Mouse (Mus musculus): ENCODE data around the gene Dleu7. TPM values are rescaled to one million over a fixed set of nuclear protein-coding genes. Genes with fewer than 3 reads are reported as not detected.

Dleu7 gene
- total RNA-seq, 2 experiments from 2014 or later, result not detected

DNA sequence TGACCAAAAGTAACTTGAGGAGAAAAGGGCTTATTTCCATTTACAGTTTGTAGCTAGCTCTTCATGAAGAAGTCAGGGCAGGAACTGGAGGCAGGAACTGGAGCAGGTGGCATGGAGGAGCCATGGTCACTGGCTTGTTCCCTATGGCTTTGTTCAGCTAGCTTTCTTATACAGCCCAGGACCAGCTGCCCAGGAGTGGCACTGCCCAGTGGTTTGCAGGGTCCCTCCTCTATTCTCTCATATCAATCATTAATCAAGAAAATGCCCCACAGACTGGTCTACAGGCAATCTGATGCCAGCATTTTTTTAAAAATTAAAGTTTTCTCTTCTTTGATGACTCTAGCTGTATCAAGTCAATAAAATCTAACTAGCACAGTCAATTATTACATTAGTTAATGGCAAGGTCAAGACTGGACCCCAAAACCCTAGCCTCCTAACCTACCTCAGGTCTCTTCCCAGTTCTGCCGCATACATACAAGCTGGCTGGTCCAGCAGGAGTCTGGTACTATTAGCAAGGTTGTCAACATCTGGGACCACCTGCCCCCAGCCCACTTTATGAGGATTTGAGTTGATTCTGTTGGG is 1.4 kb downstream of the Dleu7 start:
- no peak for ATAC-seq (replicated peaks; ENCODE audit: poor library complexity, severe bottlenecking)

DNA sequence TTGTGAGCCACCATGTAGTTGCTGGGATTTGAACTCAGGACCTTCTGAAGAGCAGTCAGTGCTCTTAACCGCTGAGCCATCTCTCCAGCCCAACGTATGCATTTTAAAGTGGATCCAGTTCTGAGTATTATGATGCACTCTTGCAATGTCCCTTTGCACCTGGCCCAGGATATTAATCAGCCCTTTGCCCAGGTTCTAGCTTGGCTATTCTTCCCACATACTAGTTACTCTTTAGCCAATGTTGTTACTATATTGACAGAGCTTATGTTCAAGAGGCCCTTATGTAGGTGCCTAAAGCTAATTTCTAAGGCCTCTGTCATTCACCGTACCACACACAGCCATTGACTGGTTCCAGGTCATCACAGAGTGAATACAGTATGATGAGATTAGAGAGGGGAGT is 4.1 kb downstream of the Dleu7 start:
- ATAC-seq (replicated peaks; ENCODE audit: poor library complexity, severe bottlenecking), result no peak

DNA sequence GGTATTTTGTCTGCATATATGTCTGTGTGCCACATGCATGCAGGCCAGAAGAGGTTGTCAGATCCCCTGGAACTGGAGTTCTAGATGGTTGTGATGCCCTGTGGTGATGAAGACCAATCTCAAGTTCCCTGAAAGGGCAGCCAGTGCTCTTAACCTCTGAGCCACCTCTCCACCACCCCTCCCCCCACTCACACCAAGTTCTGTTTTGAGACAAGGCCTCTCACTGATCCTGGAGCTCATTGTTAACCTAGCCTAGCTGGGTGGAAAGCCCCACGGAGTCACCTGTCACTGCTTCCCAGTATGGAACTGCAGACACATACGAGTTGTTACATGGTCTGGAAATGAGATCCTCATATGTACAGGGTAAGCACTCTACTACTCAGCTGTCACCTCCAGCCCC is 9.9 kb downstream of the Dleu7 start:
- ATAC-seq (replicated peaks; ENCODE audit: poor library complexity, severe bottlenecking), result no peak

DNA sequence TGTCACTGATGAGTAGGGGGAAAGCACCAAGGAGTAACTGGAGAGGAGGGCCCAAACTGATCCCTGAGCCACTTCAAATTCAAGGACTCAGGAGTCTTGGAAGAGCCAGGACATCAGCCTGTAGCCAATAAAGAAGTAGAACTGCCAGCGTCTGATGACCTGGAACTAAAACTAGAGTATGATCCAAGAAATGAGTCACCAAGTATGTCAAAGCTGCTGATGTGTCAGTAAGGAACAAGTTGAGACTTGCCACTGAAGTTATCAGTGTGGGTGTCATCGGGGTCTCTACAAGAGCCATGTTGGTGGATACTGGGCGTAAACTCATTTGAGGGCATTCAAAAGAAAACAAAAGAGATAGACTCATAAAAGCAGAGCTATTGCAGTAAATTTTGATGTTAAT is 19.2 kb downstream of the Dleu7 start:
- ATAC-seq (replicated peaks; ENCODE audit: poor library complexity, severe bottlenecking), result no peak

DNA sequence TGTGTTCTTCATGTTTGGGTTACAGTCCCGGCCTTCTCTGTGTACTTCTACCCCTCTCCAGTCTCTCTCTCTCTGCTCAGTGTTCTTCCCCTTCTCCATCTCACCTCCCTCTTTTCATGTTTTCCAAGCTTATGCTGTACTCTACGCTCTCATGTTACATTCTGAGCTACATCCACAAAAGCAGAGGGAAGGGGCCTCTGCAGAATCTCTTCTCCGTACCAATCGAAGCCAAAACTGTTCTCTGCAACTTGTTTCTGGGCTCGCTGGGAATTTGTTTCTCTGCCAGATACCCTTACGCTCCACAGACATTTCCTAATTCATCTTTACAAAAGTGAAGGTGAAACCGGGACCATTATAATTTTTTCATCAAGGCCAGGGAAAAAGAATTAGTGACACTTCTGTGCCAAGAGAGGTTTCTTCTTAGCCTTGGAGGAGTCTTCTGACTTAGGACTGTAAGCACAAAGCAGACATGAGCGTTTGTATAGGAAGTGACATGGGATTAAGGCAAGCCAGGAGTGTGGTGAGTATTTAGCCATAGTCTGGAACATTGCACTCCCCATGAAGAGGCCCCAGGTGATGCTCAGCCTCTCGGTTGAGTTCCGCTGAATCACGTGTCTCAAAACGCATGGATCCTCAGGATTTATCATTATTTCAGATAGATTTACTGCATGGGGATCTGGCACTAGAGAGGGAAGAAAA is 22.0 kb downstream of the Dleu7 start:
- ATAC-seq (replicated peaks; ENCODE audit: poor library complexity, severe bottlenecking), result no peak

DNA sequence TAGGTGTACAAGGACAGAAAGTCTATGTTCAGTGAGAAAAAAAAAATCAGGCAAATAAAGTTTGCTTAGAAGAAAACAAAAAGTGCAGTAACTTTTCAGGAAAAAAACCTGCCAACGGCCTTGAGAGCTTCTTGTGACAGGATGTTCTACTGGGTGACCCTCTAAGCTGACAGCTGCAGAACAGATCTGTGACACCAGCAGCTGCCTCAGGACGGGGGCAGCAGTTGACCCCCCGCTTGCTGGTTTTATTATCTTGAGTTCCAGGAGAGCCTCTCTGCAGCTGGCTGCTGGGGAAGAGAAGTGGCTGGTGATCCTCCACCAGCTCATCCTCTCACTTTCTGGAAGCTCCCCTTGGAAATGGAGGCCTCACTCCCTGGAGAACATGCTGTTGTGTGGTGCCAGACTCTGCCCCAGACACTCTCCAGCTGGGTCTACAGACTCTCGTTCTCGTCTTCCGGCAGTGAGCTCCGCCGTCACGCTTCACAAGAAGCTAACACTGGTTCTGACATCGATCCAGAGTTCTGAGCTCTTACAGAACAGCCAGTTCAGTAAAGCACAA is 33.8 kb downstream of the Dleu7 start:
- no peak for ATAC-seq (replicated peaks; ENCODE audit: poor library complexity, severe bottlenecking)

DNA sequence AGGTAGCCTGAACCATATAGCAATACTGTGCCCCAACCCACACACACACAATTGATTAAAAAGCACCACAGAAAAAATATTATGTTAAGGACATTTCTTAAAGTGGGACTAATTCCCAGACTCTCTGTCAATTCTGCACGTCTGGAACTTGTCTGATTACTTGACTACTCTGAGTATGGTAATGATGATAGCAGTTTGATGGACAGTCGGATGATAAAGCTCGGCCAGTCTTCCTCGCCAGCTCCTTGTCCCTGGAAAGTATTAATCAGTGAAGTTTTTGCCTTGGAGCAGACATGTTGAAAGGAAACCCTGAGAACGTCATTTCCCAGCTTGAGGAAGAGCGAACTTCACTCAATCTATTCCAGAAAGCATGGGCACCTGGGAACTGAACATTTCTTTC is 34.7 kb downstream of the Dleu7 start:
- no peak for ATAC-seq (replicated peaks; ENCODE audit: poor library complexity, severe bottlenecking)

DNA sequence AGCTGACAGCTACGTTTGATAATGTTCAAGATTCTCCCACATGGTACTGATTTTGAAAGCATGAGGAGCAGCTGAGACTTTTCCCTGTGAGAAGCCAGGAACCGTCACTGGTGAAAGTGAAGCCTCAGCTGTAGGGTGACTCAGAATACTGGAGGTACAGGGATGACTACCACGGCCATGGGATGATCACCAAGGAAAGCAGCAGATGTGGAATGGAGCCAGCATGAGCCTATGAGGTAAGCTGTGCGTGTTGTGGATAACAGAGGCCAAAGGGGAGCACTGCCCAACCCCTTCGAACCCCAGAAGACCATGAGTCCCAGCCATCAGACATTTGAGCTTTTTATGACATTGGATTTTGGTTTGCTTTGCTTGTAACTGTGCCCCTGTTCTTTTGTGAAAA is 36.8 kb downstream of the Dleu7 start:
- ATAC-seq (replicated peaks; ENCODE audit: poor library complexity, severe bottlenecking), result no peak

DNA sequence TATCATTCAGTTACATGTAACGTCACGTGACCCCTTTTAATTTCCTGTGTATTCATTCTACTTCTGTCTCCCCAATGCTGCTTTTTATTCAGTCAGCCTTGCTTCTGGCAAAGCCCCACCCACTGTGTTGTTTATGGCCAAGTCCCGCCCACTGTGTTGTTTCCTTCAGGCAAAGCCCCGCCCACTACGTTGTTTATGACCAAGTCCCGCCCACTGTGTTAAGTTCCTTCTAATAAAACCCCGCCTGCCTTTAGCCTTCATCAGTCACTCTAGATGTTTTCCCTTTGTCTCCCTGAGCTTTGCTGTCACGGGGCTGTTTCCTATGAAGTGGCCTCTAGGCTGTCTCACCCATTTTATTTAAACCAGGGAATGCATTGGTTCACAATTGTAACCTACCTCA is 38.5 kb downstream of the Dleu7 start:
- ATAC-seq (replicated peaks; ENCODE audit: poor library complexity, severe bottlenecking), result peak; percentile 44

DNA sequence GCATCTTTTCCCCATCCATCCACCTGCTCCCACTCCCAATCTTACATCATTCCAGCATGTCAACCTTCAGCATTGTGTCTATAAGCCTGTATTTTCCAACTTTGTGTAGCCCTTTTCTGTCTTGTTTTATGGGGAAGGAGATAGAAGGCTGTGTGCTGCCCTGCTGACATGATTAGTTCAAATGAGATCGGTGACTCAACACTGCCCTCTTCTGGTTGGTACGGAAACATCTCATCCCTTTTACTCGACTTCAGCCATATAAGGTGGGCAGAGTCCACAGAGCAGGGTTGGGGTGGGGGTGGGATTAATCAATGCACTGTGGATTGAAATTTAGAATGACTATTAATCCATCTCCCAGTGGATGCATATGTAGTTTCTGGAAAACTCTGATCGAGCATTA is 40.8 kb downstream of the Dleu7 start:
- ATAC-seq (replicated peaks; ENCODE audit: poor library complexity, severe bottlenecking), result peak; percentile 82

DNA sequence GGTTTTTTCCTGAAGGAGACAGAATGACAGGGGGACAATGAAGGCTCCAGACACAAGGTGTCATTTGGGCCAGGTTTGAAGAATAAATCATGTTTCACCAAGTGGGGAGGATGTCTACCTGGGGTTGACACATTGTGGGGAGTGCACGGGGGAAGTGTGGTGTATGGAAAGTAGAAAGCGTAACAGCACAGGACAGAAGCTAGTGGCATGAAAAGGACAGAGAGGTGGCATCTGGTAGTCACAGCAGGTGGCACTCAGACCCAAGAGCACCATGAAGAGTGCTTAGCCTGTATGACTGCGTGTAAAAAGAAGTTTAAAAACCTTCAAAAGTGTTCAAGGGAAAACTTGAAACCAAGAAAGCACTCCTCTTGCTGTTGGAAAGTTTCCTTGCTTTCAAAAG is 42.8 kb downstream of the Dleu7 start:
- no peak for ATAC-seq (replicated peaks; ENCODE audit: poor library complexity, severe bottlenecking)

DNA sequence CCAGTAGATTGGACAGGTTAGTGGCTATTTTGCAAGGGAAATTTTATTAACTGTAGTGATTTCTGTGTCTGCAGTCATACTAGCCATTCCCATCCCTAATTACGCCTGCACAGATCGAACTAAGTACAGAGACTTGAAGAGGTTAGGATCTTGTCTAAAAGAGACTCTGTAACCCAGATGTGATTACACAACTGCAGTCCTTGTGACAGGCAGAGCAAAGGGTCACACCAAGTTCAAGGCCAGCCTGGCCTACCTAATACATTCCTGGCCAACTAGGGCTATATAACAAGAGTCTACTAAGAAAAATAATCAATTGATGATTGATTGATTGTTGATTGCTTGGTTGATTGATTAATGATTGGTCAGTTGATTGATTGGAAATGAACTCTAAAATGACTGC is 43.6 kb downstream of the Dleu7 start:
- no peak for ATAC-seq (replicated peaks; ENCODE audit: poor library complexity, severe bottlenecking)

DNA sequence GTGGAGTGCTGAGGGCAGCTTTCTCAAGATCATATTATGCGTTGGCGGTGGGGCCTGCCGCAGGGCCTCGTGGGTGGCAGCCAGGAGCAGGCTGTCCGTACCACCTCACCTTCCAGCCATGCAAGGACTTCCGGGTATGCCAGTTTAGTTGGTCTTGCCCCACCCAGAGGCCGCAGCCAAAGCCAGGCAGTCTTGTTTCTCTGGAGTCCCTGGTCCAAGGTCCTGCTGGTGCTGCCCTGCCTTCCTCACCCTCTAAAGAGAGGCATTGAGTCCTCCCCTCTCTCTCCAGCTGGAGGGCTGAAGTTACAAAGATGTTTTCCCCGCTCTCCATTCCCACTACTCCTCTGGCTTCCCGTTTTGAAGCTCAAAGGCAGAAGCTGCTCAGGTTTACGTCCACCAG is 44.1 kb downstream of the Dleu7 start:
- ATAC-seq (replicated peaks; ENCODE audit: poor library complexity, severe bottlenecking), result no peak

DNA sequence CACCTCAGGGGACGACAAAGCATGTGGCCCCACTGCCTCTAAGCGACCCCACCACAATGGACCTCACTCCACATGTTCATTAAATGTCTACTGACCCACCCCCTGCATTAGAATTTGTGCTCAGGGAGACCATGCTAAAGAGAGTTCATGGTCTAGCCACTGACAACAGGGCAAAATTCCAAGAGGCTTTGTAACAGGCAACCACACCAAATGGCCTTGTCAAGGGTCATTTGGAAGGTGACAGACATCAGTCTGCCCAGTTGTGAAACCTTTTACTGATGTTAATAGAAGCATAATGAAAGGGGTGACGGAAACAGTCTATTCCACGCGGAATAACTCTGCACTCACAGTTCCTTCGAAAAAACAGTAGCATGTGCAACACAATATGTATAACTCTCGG is 44.5 kb downstream of the Dleu7 start:
- ATAC-seq (replicated peaks; ENCODE audit: poor library complexity, severe bottlenecking), result no peak

DNA sequence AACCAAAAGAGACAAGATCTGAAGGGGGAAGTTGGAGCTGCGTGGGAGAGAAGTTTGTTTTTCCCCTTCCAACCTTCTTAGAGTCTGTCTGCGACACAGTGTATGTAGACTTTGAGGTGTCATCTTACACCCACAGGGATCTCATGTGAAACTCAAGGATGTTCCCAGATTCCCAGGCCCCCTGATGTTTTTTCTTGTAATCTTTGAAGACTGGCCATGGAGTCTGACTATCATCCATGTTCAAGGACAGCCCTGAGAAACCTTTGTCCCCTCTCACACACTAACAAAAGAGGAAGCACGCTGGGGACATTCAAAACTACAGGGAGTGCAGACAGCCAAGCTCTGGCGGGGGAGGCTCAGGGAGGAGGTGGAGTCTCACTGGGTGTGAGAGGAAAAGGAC is 47.3 kb downstream of the Dleu7 start:
- peak; percentile 85 for ATAC-seq (replicated peaks; ENCODE audit: poor library complexity, severe bottlenecking)

DNA sequence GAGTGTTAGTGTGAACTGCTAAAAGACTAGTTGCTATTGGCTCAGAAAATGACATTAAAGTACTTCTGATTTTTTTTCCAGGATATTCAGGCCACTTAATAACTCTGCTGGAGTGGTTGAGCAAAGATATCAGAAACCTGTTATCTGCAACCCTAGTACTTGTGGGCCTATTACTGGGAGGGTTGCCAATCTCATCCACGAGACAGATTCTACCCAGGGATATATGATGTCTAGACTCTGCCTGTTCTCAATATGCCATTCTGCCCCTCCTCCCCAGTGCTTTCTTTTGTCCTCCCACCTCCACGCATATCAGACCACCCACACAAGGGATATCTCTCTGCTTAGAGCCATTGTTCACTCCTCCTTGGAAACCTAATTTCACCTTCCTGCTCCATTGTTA is 49.3 kb downstream of the Dleu7 start:
- no peak for ATAC-seq (replicated peaks; ENCODE audit: poor library complexity, severe bottlenecking)

DNA sequence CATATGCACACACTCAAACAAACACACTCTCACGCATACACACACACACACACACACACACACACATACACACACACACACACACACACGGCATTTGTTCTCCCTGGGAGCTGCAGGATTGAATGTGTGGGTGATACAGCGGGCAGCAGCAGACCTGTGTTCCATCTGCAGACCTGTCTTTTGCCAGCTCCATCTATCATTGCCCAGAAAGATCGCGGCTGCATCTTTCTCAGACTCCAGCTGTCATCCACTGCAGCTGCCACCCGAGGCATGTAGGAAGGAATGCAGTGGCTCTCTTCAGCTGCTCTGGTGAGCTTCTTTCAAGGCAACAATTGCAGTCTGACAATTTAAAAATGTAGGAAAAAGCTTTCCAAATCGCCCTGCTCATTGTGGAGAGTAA is 56.9 kb downstream of the Dleu7 start:
- ATAC-seq (replicated peaks; ENCODE audit: poor library complexity, severe bottlenecking), result no peak

DNA sequence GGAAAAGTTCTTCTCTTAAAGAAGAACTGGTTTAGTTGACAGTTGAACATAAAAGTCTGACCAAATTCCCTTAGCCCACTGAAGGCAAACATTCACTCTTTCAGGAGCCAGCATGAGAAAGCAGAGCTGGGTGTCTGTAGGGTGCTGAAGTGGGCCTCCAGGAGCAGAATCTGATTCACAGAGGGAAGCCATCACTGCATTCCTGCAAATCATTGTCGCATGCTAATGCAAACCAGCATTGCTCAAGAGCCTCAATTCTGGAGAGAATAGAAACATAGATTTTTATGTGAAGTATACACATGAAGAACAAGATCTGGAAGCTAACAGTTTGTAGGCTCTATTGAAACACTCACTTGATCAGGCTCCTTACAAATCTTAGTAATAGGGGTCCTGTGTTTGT is 57.6 kb downstream of the Dleu7 start:
- ATAC-seq (replicated peaks; ENCODE audit: poor library complexity, severe bottlenecking), result no peak

DNA sequence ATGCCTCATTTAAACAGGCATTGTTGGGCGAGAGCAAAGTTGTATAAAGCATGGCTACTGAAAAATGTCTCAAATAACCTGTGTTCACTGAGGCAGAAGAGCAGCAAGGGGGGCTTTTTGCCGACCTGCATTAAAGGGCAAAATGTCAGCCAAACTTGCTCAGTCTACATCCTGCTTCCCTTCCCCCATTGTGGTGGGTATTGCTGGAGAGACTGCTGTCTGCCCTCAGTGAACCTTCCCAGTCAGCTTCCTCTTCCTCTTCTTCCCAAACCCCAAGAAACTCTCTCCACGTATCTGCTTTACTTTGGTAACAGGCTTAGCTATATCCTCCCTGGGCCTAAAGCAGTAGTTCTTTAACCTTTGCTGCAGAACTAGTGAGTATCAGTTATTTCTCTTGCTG is 61.9 kb downstream of the Dleu7 start:
- peak; percentile 67 for ATAC-seq (replicated peaks; ENCODE audit: poor library complexity, severe bottlenecking)

DNA sequence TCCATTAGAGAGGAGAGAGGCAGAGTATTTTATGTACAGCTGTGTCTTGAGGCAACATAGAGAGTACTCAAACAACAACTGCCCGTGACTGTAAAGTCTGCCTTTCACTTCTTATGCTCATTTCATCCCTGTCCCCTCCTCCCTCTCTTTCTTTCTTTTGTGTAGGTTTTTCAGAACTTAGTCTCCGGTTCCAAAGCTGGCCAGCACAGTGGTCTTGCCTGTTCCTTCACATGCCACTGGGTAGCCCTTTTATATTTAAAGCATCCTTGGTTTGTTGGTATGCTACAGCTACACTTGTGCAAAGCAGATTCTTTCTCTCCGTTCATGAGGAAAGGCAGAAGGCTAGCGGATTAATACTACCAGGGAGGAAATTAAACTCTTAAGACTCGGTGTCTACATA is 65.7 kb downstream of the Dleu7 start:
- ATAC-seq (replicated peaks; ENCODE audit: poor library complexity, severe bottlenecking), result no peak

DNA sequence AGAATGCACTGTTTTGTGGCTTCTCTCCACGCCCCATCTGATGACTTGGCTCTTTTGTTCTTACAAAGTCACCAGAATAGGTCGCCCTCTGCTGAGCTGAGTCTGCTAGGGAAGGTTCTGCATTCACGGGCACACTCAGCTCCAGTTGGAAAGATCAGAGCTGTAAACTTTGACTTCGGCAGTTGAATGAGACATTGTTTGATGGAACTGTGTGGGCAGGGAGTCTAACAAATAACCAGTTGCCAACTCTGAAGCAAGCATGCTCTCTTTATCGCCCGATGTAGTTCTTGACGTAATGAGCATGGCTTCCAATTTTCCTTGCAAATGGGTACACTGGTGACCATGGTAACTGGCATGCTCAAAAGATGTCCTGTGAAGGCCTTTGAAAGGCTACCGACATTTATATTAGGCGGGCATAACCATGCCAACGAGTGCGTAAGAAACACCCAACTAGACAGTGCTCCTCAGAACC is 66.2 kb downstream of the Dleu7 start:
- ATAC-seq (replicated peaks; ENCODE audit: poor library complexity, severe bottlenecking), result no peak

Measured in granulocyte monocyte progenitor cell, adult 5-6 weeks (primary cell).